Mouse (Mus musculus): Measurements from ENCODE around the gene Dennd1c. TPM values are rescaled to one million over a fixed set of nuclear protein-coding genes. Genes with fewer than 3 reads are reported as not detected.

Gene Dennd1c
- polyA plus RNA-seq, 1 experiment from 2014 or later = 0.49 TPM

DNA sequence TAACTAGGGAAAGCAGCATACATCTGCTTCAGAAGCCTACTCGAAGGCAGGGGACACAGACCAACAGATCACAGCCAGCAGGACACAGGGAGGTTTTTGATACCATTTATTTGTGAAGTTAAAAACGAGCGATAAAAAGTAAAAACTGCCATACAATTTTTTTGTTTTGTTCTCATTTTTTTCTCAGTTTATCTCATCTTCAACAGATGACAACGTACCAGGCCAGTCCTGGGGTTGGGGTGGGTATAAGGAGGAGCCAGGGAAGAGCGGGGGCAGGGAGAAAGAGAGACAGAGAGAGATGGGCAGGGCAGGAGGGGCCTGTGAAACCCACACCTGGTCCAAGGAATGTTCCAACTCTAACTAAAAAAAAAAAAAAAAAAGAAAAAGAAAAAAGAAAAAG lies 57.4 kb downstream of the Dennd1c start:
- no peak overlapping the region for H3K9ac ChIP-seq (ENCODE audit: low read depth, low read length)
- no peak for ATAC-seq (replicated peaks; ENCODE audit: insufficient number of reproducible peaks, low FRiP score, low TSS enrichment)
- 87% methylated on average over 5 of the region's 5 CpGs for WGBS (ENCODE audit: insufficient replicate concordance)
- H3K9me3 ChIP-seq (replicated peaks; ENCODE audit: control insufficient read depth, low read length) = no peaks in the 10 kb centered on the region
- H3K4me2 ChIP-seq = no peak overlapping the region
- H3K36me3 ChIP-seq (ENCODE audit: control insufficient read depth, insufficient read depth, low read length) = peaks cover 43% of the 10 kb centered on the region
- no peaks in the 10 kb centered on the region for H3K4me1 ChIP-seq (ENCODE audit: control insufficient read depth, insufficient read depth, low read length)
- no peak overlapping the region for H3K27ac ChIP-seq (ENCODE audit: low read depth, low read length)
- H3K27me3 ChIP-seq (ENCODE audit: control insufficient read depth, insufficient read depth, low read length) = no peaks in the 10 kb centered on the region
- no peak overlapping the region for H3K4me3 ChIP-seq (ENCODE audit: low read depth, low read length)

DNA sequence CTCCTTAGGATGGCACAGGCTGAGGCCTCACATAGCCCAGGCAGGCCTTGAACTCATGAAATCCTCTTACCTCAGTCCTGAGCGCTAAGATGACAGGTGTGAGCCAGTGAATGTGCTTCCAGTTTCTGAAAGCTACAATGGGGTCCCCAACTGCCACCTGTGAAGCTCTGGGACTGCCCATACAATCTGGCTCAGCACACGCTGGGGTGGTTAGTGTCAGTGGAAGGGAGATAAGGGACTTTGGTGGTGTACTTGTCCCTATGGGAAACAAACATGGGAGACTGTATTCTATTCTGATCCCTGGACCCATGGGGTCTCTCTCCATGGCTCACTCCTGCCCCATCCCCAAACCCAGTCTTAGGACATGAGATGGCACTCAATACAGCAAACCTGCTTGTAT lies 58.6 kb downstream of the Dennd1c start:
- Histone ChIP-seq H3K9ac (ENCODE audit: low read depth, low read length) (no peak overlapping the region), H3K27ac (ENCODE audit: low read depth, low read length) (no peak overlapping the region), H3K4me1 (ENCODE audit: control insufficient read depth, insufficient read depth, low read length) (no peaks in the 10 kb centered on the region), H3K27me3 (ENCODE audit: control insufficient read depth, insufficient read depth, low read length) (no peaks in the 10 kb centered on the region), H3K4me2 (no peak overlapping the region), H3K9me3 (replicated peaks; ENCODE audit: control insufficient read depth, low read length) (no peaks in the 10 kb centered on the region), H3K36me3 (ENCODE audit: control insufficient read depth, insufficient read depth, low read length) (peaks cover 35% of the 10 kb centered on the region), H3K4me3 (ENCODE audit: low read depth, low read length) (no peak overlapping the region)
- no peak for ATAC-seq (replicated peaks; ENCODE audit: insufficient number of reproducible peaks, low FRiP score, low TSS enrichment)
- 70% methylated on average over 2 of the region's 2 CpGs for WGBS (ENCODE audit: insufficient replicate concordance)

Other genes starting within 250 kb of the Dennd1c start
- 3.2 and 3.3 TPM in 2 replicates for gene Rfx2, start 247.5 kb downstream of the Dennd1c start, polyA plus RNA-seq (2014; fragmentation: Nextera tagmentation; extraction: Ambion mirVana)
- not detected in 2 replicates for gene Acsbg2, start 204.1 kb downstream of the Dennd1c start, polyA plus RNA-seq (2014; fragmentation: Nextera tagmentation; extraction: Ambion mirVana)
- 0.26 and 0.44 TPM in 2 replicates for gene 1700061G19Rik, start 203.0 kb downstream of the Dennd1c start, polyA plus RNA-seq (2014; fragmentation: Nextera tagmentation; extraction: Ambion mirVana)
- gene Mllt1, start 143.1 kb downstream of the Dennd1c start, polyA plus RNA-seq (2014; fragmentation: Nextera tagmentation; extraction: Ambion mirVana) = 14.2 and 20.1 TPM in 2 replicates
- gene Acer1, start 96.4 kb downstream of the Dennd1c start, polyA plus RNA-seq (2014; fragmentation: Nextera tagmentation; extraction: Ambion mirVana) = not detected in 2 replicates
- gene Clpp, start 88.2 kb downstream of the Dennd1c start, polyA plus RNA-seq (2014; fragmentation: Nextera tagmentation; extraction: Ambion mirVana) = 124 and 130 TPM in 2 replicates
- 49.4 and 50.8 TPM in 2 replicates for gene Alkbh7, start 81.2 kb downstream of the Dennd1c start, polyA plus RNA-seq (2014; fragmentation: Nextera tagmentation; extraction: Ambion mirVana)
- gene Pspn, start 78.5 kb downstream of the Dennd1c start, polyA plus RNA-seq (2014; fragmentation: Nextera tagmentation; extraction: Ambion mirVana) = 0.50 and 0.72 TPM in 2 replicates
- 40.0 and 41.3 TPM in 2 replicates for gene Gtf2f1, start 67.2 kb downstream of the Dennd1c start, polyA plus RNA-seq (2014; fragmentation: Nextera tagmentation; extraction: Ambion mirVana)
- 0.17 and 0.18 TPM in 2 replicates for gene Gm17949, start 67.0 kb downstream of the Dennd1c start, polyA plus RNA-seq (2014; fragmentation: Nextera tagmentation; extraction: Ambion mirVana)
- gene Khsrp, start 47.0 kb downstream of the Dennd1c start, polyA plus RNA-seq (2014; fragmentation: Nextera tagmentation; extraction: Ambion mirVana) = 28.8 and 33.5 TPM in 2 replicates
- not detected in 2 replicates for gene Slc25a41, start 36.9 kb downstream of the Dennd1c start, polyA plus RNA-seq (2014; fragmentation: Nextera tagmentation; extraction: Ambion mirVana)
- 0.31 and 0.72 TPM in 2 replicates for gene Crb3, start 19.4 kb downstream of the Dennd1c start, polyA plus RNA-seq (2014; fragmentation: Nextera tagmentation; extraction: Ambion mirVana)
- 11.6 and 13.3 TPM in 2 replicates for gene Slc25a23, start 18.7 kb downstream of the Dennd1c start, polyA plus RNA-seq (2014; fragmentation: Nextera tagmentation; extraction: Ambion mirVana)
- gene Tubb4a, start 9.3 kb upstream of the Dennd1c start, polyA plus RNA-seq (2014; fragmentation: Nextera tagmentation; extraction: Ambion mirVana) = 12.2 and 15.6 TPM in 2 replicates
- gene Tnfsf9, start 26.8 kb upstream of the Dennd1c start, polyA plus RNA-seq (2014; fragmentation: Nextera tagmentation; extraction: Ambion mirVana) = 5.5 and 6.7 TPM in 2 replicates
- not detected in 2 replicates for gene Cd70, start 71.3 kb upstream of the Dennd1c start, polyA plus RNA-seq (2014; fragmentation: Nextera tagmentation; extraction: Ambion mirVana)
- gene Tnfsf14, start 115.7 kb upstream of the Dennd1c start, polyA plus RNA-seq (2014; fragmentation: Nextera tagmentation; extraction: Ambion mirVana) = 0.27 and 0.46 TPM in 2 replicates
- gene C3, start 149.6 kb upstream of the Dennd1c start, polyA plus RNA-seq (2014; fragmentation: Nextera tagmentation; extraction: Ambion mirVana) = 1.3 and 1.6 TPM in 2 replicates
- 24.0 and 24.7 TPM in 2 replicates for gene Gpr108, start 169.9 kb upstream of the Dennd1c start, polyA plus RNA-seq (2014; fragmentation: Nextera tagmentation; extraction: Ambion mirVana)
- gene Trip10, start 170.9 kb upstream of the Dennd1c start, polyA plus RNA-seq (2014; fragmentation: Nextera tagmentation; extraction: Ambion mirVana) = 35.1 and 36.9 TPM in 2 replicates
- 1.7 and 2.2 TPM in 2 replicates for gene Vav1, start 200.6 kb upstream of the Dennd1c start, polyA plus RNA-seq (2014; fragmentation: Nextera tagmentation; extraction: Ambion mirVana)